Mouse (Mus musculus) heart, adult 2 months (tissue): Measurements from ENCODE around the gene Clrn1. TPM values are rescaled to one million over a fixed set of nuclear protein-coding genes. Genes with fewer than 3 reads are reported as not detected.

Experiments used
- DNase-seq, 2 experiments: peaks; one replicate each; pipeline ENCODE4 v3.0.0; 2021
- H3K27ac ChIP-seq: fragments of 200-600 bp; 2 replicates; pipeline ENCODE4 v1.8.1; 2022
- H3K27me3 ChIP-seq: fragments of 200-500 bp; 2 replicates; pipeline ENCODE4 v1.6.1; 2012; ENCODE audit warnings: mild to moderate bottlenecking, low read length, inconsistent platforms, mixed read lengths; ENCODE audit not compliant: control insufficient read depth, insufficient read depth
- H3K36me3 ChIP-seq: fragments of 200-500 bp; 2 replicates; pipeline ENCODE4 v1.6.1; 2012; ENCODE audit warnings: low read length, inconsistent platforms; ENCODE audit not compliant: control insufficient read depth, insufficient read depth
- H3K4me1 ChIP-seq: fragments of 200-500 bp; 2 replicates; pipeline ENCODE4 v1.6.1; 2011; ENCODE audit warnings: low read length; ENCODE audit not compliant: control insufficient read depth, insufficient read depth
- H3K4me3 ChIP-seq: fragments of 200-600 bp; 2 replicates; pipeline ENCODE4 v1.8.1; 2022
- H3K79me2 ChIP-seq: fragments of 200-500 bp; replicated peaks from 2 replicates; pipeline ENCODE4 v1.6.1; 2012; ENCODE audit warnings: mild to moderate bottlenecking, inconsistent platforms, low read length, moderate library complexity, mixed read lengths; ENCODE audit not compliant: control insufficient read depth, insufficient read depth
- H3K9ac ChIP-seq: fragments of 200-500 bp; 2 replicates; pipeline ENCODE4 v1.6.1; 2012; ENCODE audit warnings: low read depth, mild to moderate bottlenecking, control low read depth, inconsistent platforms, low read length, mixed read lengths
- CTCF ChIP-seq: fragments of 200-600 bp; IDR thresholded peaks from 2 replicates; pipeline ENCODE4 v1.8.1; 2022; ENCODE audit warnings: antibody characterized with exemption, mild to moderate bottlenecking, moderate library complexity
- EP300 ChIP-seq: fragments of 200-500 bp; IDR thresholded peaks from 2 replicates; pipeline ENCODE4 v1.6.1; 2011; ENCODE audit warnings: low read depth, low read length, control low read depth; ENCODE audit not compliant: insufficient read depth
- POLR2A ChIP-seq: fragments of 200-500 bp; IDR thresholded peaks from 2 replicates; pipeline ENCODE4 v1.6.1; 2011; ENCODE audit warnings: mild to moderate bottlenecking, low read depth, low read length, control low read depth; ENCODE audit not compliant: insufficient read depth
- WGBS: fragments of 180-500 bp; shearing (Covaris S2); methylation state at CpG from one replicate; pipeline ENCODE4 v1.1.7; 2018; 5-methylcytosine and 5-hydroxymethylcytosine counted together
- intact Hi-C: fragments of 180-260 bp; cut with DNase I; formaldehyde crosslinking; loops from one replicate; pipeline ENCODE4 v1.15.1; 2025
- polyA plus RNA-seq: library from polyadenylated mRNA; depleted of rRNA; stranded (reverse); fragments of >200 nt; gene quantifications from 2 replicates; pipeline ENCODE4 v1.2.3, GENCODE M21; 2012
- total RNA-seq, 2 experiments: library from RNA; stranded (reverse); gene quantifications; 2 replicates each; pipeline ENCODE4 v1.2.3; 2021

Clrn1 gene
- total and polyA plus RNA-seq, 3 experiments, result not detected

GRCm38 (mm10) chr3:58828366-58829153 is 56.6 kb downstream of the Clrn1 start:
- WGBS, result 76% methylated on average over 14 of the region's 14 CpGs
- Histone ChIP-seq H3K4me1 (no peaks in the 10 kb centered on the region), H3K36me3 (no peaks in the 10 kb centered on the region), H3K4me3 (no peak overlapping the region), H3K9ac (no peak overlapping the region), H3K79me2 (no peaks in the 10 kb centered on the region), H3K27ac (no peak overlapping the region), H3K27me3 (no peaks in the 10 kb centered on the region)
- no peak for TF ChIP-seq EP300
- no peak for TF ChIP-seq POLR2A
- no peak for TF ChIP-seq CTCF
- intact Hi-C loops, result no loop called here
- DNase-seq, result no peak

DNA sequence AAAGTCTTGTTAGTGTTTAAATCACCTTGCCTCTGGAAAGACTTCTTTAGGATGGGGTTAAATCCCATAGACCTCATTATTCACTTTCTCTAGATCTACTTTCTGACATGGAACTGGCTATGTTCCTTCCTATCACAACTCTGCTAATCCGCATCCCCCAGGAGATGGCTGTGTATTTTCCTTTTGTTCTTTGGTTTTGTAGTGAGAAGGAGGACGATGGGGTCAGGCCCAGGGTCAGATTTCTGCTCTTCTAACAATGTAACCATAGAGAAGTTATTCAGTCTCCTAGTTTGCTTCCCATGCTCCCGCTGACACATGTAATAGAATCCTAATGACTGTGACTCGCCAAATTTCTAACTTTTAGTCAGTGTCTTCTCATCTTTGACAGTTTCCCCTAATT is 58.9 kb downstream of the Clrn1 start:
- Histone ChIP-seq H3K9ac (no peak overlapping the region), H3K36me3 (no peaks in the 10 kb centered on the region), H3K4me1 (no peaks in the 10 kb centered on the region), H3K27me3 (no peaks in the 10 kb centered on the region), H3K4me3 (no peak overlapping the region), H3K79me2 (no peaks in the 10 kb centered on the region), H3K27ac (no peak overlapping the region)
- intact Hi-C loops, result no loop called here
- no peak for TF ChIP-seq POLR2A
- TF ChIP-seq EP300, result no peak
- TF ChIP-seq CTCF, result no peak
- WGBS, result 58% methylated on average over 4 of the region's 4 CpGs
- DNase-seq, result no peak

DNA sequence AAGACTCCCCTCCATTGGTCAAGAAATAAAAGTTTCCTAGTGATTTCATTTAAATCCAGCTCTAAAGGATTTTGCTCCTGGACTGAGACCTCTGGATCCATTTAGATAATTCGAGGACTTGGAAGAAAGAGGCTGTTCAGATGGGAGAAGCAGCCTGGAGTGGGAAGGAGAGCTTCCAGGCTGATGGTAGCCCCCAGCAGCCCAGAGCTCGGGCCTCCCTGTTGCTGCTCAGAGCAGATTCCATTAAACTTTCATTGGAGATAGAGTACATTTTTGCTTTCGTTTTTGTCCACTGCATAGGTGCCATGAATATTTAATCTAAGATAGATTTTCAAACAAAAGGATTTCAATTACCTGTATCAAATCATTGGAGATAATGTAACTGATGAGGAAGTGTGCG is 62.9 kb downstream of the Clrn1 start, which contains the start of gene Mindy4b-ps:
Gene Mindy4b-ps, minus strand, starts transcription at position 101 of the 400 bp plus-strand sequence.
- WGBS, result 60% methylated on average over 4 of the region's 4 CpGs
- Histone ChIP-seq H3K9ac (no peak within 1 kb of the TSS), H3K36me3 (no peaks in the 10 kb centered on the region), H3K27ac (no peak within 1 kb of the TSS), H3K4me1 (no peaks in the 10 kb centered on the region), H3K27me3 (no peaks in the 10 kb centered on the region), H3K4me3 (no peak within 1 kb of the TSS), H3K79me2 (no peaks in the 10 kb centered on the region)
- TF ChIP-seq POLR2A, result no peak
- intact Hi-C loops, result no loop called here
- DNase-seq, result no peak

DNA sequence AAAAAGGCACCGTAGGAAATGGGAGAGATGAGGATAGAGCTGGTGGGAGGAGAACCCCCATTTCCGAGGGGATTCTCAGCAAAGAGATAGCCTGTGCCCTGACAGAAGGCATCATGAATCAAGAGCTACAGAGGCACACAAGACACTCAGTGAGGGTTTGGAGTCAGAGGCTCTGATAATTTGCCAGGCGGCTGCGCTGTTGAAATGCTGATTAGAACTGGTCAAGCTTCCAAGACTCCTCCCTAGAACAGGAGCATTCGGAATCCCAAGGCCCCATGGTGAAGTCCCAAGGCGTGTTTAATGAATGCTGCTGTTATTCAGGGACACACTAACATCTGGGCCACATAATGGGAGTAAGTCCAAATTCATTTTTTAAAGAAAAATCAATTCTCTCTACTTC is 67.8 kb downstream of the Clrn1 start:
- H3K36me3 ChIP-seq, result no peaks in the 10 kb centered on the region
- no peaks in the 10 kb centered on the region for H3K79me2 ChIP-seq
- no peak for TF ChIP-seq EP300
- TF ChIP-seq CTCF, result no peak
- no peak for TF ChIP-seq POLR2A
- no peaks in the 10 kb centered on the region for H3K4me1 ChIP-seq
- no peak overlapping the region for H3K27ac ChIP-seq
- no peaks in the 10 kb centered on the region for H3K27me3 ChIP-seq
- no peak overlapping the region for H3K4me3 ChIP-seq
- WGBS, result 28% methylated on average over 6 of the region's 6 CpGs
- peak in 1 of 2 experiments; percentile 34 for DNase-seq
- intact Hi-C loops, result no loop called here
- H3K9ac ChIP-seq, result no peak overlapping the region

- no peak overlapping the region for H3K27ac ChIP-seq
- intact Hi-C loops, result no loop called here
- TF ChIP-seq EP300 (no peak), CTCF (no peak), POLR2A (no peak)
Measured at GRCm38 (mm10) chr3:58814191-58814590, 70.9 kb downstream of the Clrn1 start.

DNA sequence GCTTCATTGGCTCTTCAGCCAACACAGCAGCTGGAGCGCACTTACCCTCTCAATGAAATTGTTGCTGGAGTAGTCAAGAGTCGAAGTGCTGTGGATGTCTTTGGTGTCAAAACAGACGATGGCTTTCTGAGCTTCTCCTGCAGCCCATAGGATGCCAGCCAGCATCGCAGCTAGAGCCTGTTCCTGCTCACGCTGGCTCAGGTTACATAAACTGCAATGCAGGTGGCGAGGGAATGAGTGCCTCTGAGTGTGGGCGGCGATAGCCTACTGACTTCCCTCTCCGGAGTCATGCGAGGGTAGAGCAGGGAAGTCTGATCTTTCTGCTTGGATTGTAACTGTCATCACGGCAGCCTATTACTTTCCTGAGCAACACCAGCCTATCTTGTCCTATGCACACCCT is 74.8 kb downstream of the Clrn1 start:
- peak in 1 of 2 experiments; percentile 5 for DNase-seq
- no peak overlapping the region for H3K4me3 ChIP-seq
- intact Hi-C loops, result no loop called here
- no peaks in the 10 kb centered on the region for H3K79me2 ChIP-seq
- no peaks in the 10 kb centered on the region for H3K36me3 ChIP-seq
- WGBS, result 38% methylated on average over 11 of the region's 11 CpGs
- H3K27me3 ChIP-seq, result no peaks in the 10 kb centered on the region
- peaks cover 2% of the 10 kb centered on the region; the same call in 1 of the 2 replicates for H3K4me1 ChIP-seq
- H3K9ac ChIP-seq, result no peak overlapping the region
- TF ChIP-seq POLR2A, result no peak
- TF ChIP-seq EP300, result no peak
- TF ChIP-seq CTCF, result no peak
- H3K27ac ChIP-seq, result no peak overlapping the region

More at GRCm38 (mm10) chr3:58814191-58814590, 70.9 kb downstream of the Clrn1 start:
- H3K79me2 ChIP-seq, result no peaks in the 10 kb centered on the region
- H3K9ac ChIP-seq, result no peak overlapping the region
- H3K36me3 ChIP-seq, result no peaks in the 10 kb centered on the region
- H3K4me1 ChIP-seq, result peaks cover 1% of the 10 kb centered on the region; the same call in 1 of the 2 replicates
- H3K4me3 ChIP-seq, result no peak overlapping the region
- WGBS, result 49% methylated on average over 3 of the region's 3 CpGs
- H3K27me3 ChIP-seq, result no peaks in the 10 kb centered on the region
- DNase-seq, result peak; percentile 34 to 69
